Mouse (Mus musculus) hindbrain, postnatal 0 days (tissue): ENCODE data around the gene Smarcd2. TPM values are rescaled to one million over a fixed set of nuclear protein-coding genes. Genes with fewer than 3 reads are reported as not detected.

Source experiments
- ATAC-seq: fragments of 200-750 bp; cut with Nextera tagmentation; 2 replicates; pipeline ENCODE4 v1.8.0; 2017; ENCODE audit warnings: mild to moderate bottlenecking, moderate TSS enrichment, moderate library complexity
- DNase-seq: peaks from one replicate; pipeline ENCODE4 v3.0.0-alpha.2; 2015; ENCODE audit warnings: low spot score
- H3K27ac ChIP-seq: fragments of 300-500 bp; sonication (generic); 2 replicates; pipeline ENCODE4 v1.5.1; 2014; ENCODE audit warnings: mild to moderate bottlenecking
- H3K27me3 ChIP-seq: fragments of 300-500 bp; sonication (generic); 2 replicates; pipeline ENCODE4 v1.6.1; 2014; ENCODE audit warnings: low read length, mixed read lengths; ENCODE audit not compliant: insufficient read depth
- H3K36me3 ChIP-seq: fragments of 300-500 bp; sonication (generic); 2 replicates; pipeline ENCODE4 v1.6.1; 2014; ENCODE audit warnings: low read length, mixed read lengths; ENCODE audit not compliant: insufficient read depth
- H3K4me1 ChIP-seq: fragments of 300-500 bp; sonication (generic); 2 replicates; pipeline ENCODE4 v1.6.1; 2014; ENCODE audit warnings: antibody characterized with exemption, low read length, mixed read lengths; ENCODE audit not compliant: insufficient read depth
- H3K4me2 ChIP-seq: fragments of 300-500 bp; sonication (generic); 2 replicates; pipeline ENCODE4 v1.6.1; 2014; ENCODE audit warnings: low read depth, mild to moderate bottlenecking, low read length, moderate library complexity, mixed read lengths
- H3K4me3 ChIP-seq: fragments of 300-500 bp; sonication (generic); 2 replicates; pipeline ENCODE4 v1.5.1; 2014; ENCODE audit warnings: low read length
- H3K9ac ChIP-seq: fragments of 300-500 bp; sonication (generic); replicated peaks from 2 replicates; pipeline ENCODE4 v1.6.1; 2014; ENCODE audit warnings: mild to moderate bottlenecking, low read length, moderate library complexity, mixed read lengths
- H3K9me3 ChIP-seq: fragments of 300-500 bp; sonication (generic); 2 replicates; pipeline ENCODE4 v1.6.1; 2016; ENCODE audit warnings: low read length, mixed read lengths
- CTCF ChIP-seq: IDR thresholded peaks from 2 replicates; pipeline ENCODE4 v1.5.1; 2016; ENCODE audit warnings: antibody characterized with exemption, control low read depth, low read depth
- WGBS: fragments of 180-500 bp; shearing (Covaris S2); extraction: QIAGEN DNeasy Blood & Tissue Kit; methylation state at CpG from one replicate; pipeline ENCODE4 v1.1.7; 2014; 5-methylcytosine and 5-hydroxymethylcytosine counted together
- polyA plus RNA-seq: library from polyadenylated mRNA; unstranded; fragments of >200 nt; fragmentation: Nextera tagmentation; extraction: Ambion mirVana; gene quantifications from 2 replicates; pipeline ENCODE4 v1.2.1, GENCODE M21; 2015
- total RNA-seq: library from RNA; depleted of rRNA; stranded (reverse); fragments of >200 nt; gene quantifications from 2 replicates; pipeline ENCODE4 v1.2.3, GENCODE M21; 2014

Gene Smarcd2
- total and polyA plus RNA-seq, 2 experiments from 2014 or later = 10.4 to 26.8 TPM

DNA sequence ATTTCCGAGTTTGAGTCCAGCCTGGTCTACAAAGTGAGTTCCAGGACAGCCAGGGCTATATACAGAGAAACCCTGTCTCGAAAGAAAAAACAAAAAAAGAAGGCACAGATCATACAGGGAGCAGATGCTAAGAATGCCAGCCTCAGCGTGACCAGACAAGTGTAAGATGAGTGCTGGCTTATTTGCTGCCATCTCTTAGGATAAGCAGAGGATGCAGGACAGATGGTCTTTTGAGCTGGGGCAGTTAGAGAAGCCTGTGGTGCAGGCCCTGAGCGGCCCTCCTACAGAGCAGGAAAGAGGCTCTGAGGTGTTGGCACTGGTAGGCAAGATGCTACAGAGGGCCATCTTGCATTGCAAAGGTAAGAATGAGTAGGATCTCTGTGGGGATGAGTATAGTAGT, 10.6 kb upstream of the Smarcd2 start:
- no peaks in the 10 kb centered on the region for H3K4me1 ChIP-seq
- WGBS = 75% methylated on average over 4 of the region's 4 CpGs
- no peaks in the 10 kb centered on the region for H3K36me3 ChIP-seq
- no peak overlapping the region for H3K9ac ChIP-seq
- DNase-seq (no peak), ATAC-seq (no peak)
- no peaks in the 10 kb centered on the region for H3K27me3 ChIP-seq
- no peak for TF ChIP-seq CTCF
- no peaks in the 10 kb centered on the region for H3K9me3 ChIP-seq
- H3K4me2 ChIP-seq = no peak overlapping the region
- H3K4me3 ChIP-seq = no peak overlapping the region
- H3K27ac ChIP-seq = no peak overlapping the region

- DNase-seq (no peak), ATAC-seq (no peak)
- Histone ChIP-seq H3K27me3 (no peaks in the 10 kb centered on the region), H3K9ac (no peak overlapping the region), H3K27ac (no peak overlapping the region), H3K4me3 (no peak overlapping the region), H3K9me3 (no peaks in the 10 kb centered on the region), H3K4me1 (no peaks in the 10 kb centered on the region), H3K4me2 (no peak overlapping the region), H3K36me3 (no peaks in the 10 kb centered on the region)
- no peak for TF ChIP-seq CTCF
- 89% methylated on average over 6 of the region's 6 CpGs for WGBS
Observed at GRCm38 (mm10) chr11:106282452-106282851, 9.7 kb upstream of the Smarcd2 start.

GRCm38 (mm10) chr11:106276454-106276853, 3.7 kb upstream of the Smarcd2 start, which contains the start of gene Tcam1:
Gene Tcam1 (plus strand): TSS chr11:106276672.
- no peak within 1 kb of the TSS for H3K27ac ChIP-seq
- TF ChIP-seq CTCF = peak; percentile 94
- H3K27me3 ChIP-seq = no peaks in the 10 kb centered on the region
- peaks cover 4% of the 10 kb centered on the region for H3K4me1 ChIP-seq
- no peaks in the 10 kb centered on the region for H3K9me3 ChIP-seq
- H3K36me3 ChIP-seq = no peaks in the 10 kb centered on the region
- DNase-seq = peak; percentile 98
- peak; percentile 79 for ATAC-seq
- no peak within 1 kb of the TSS for H3K4me3 ChIP-seq
- 7% methylated on average over 25 of the region's 25 CpGs for WGBS
- no peak within 1 kb of the TSS for H3K9ac ChIP-seq
- H3K4me2 ChIP-seq = peak within 1 kb of the TSS; percentile 42

- TF ChIP-seq CTCF = no peak
- H3K9ac ChIP-seq = no peak overlapping the region
- DNase-seq (no peak), ATAC-seq (no peak)
- no peak overlapping the region for H3K4me2 ChIP-seq
- H3K27ac ChIP-seq = no peak overlapping the region
- no peaks in the 10 kb centered on the region for H3K36me3 ChIP-seq
- H3K27me3 ChIP-seq = no peaks in the 10 kb centered on the region
- H3K4me1 ChIP-seq = peaks cover 15% of the 10 kb centered on the region
- H3K9me3 ChIP-seq = no peaks in the 10 kb centered on the region
- H3K4me3 ChIP-seq = no peak overlapping the region
- WGBS = 83% methylated on average over 7 of the region's 7 CpGs
Observed at GRCm38 (mm10) chr11:106274971-106275411, 2.2 kb upstream of the Smarcd2 start.

DNA sequence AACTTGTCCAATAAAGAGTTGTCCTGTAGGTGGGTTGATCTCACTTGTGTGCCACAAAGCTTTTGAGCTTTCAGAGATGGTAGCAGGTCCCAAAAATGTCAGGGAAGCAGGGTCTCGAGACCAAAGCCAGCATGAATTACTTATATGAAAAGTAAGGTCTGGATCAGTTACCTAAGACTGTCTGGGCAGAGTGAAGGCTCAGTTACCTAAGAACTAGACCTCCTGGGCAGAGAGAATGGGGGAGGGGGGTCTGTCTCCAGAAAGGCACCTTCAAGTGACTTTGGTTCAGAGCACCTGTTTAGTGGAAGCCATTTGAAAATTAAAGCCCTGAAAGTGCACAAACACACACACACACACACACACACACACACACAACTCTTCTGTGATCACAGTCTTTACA, 1.6 kb upstream of the Smarcd2 start:
- Histone ChIP-seq H3K9me3 (no peaks in the 10 kb centered on the region), H3K4me3 (no peak overlapping the region), H3K36me3 (no peaks in the 10 kb centered on the region), H3K4me1 (peaks cover 16% of the 10 kb centered on the region), H3K4me2 (no peak overlapping the region), H3K9ac (no peak overlapping the region), H3K27me3 (no peaks in the 10 kb centered on the region), H3K27ac (no peak overlapping the region)
- WGBS = 87% methylated on average over 1 of the region's 1 CpGs
- ATAC-seq (no peak), DNase-seq (no peak)
- no peak for TF ChIP-seq CTCF

- peaks cover 16% of the 10 kb centered on the region for H3K4me1 ChIP-seq
- H3K36me3 ChIP-seq = no peaks in the 10 kb centered on the region
- DNase-seq = no peak
- WGBS = 98% methylated on average over 6 of the region's 6 CpGs
- no peak overlapping the region for H3K27ac ChIP-seq
- no peaks in the 10 kb centered on the region for H3K9me3 ChIP-seq
- H3K27me3 ChIP-seq = no peaks in the 10 kb centered on the region
- H3K9ac ChIP-seq = no peak overlapping the region
- H3K4me3 ChIP-seq = no peak overlapping the region
- no peak for ATAC-seq
- no peak overlapping the region for H3K4me2 ChIP-seq
- no peak for TF ChIP-seq CTCF
Observed at GRCm38 (mm10) chr11:106273811-106274210, 1.0 kb upstream of the Smarcd2 start.

GRCm38 (mm10) chr11:106273311-106273684, 526 bp upstream of the Smarcd2 start:
- 16% methylated on average over 16 of the region's 16 CpGs for WGBS
- peak; percentile 14; the same call in 1 of the 2 replicates for ATAC-seq

More at GRCm38 (mm10) chr11:106273311-106273684, 526 bp upstream of the Smarcd2 start:
- Histone ChIP-seq H3K4me1 (peaks cover 19% of the 10 kb centered on the region), H3K4me3 (peak overlapping the region; percentile 75), H3K36me3 (no peaks in the 10 kb centered on the region), H3K9ac (peak overlapping the region; percentile 28; the same call in 1 of the 2 replicates), H3K4me2 (peak overlapping the region; percentile 84), H3K27me3 (no peaks in the 10 kb centered on the region), H3K9me3 (no peaks in the 10 kb centered on the region), H3K27ac (peak overlapping the region; percentile 79)
- TF ChIP-seq CTCF = no peak
- no peak for DNase-seq
